Mouse (Mus musculus): Measurements from ENCODE around the gene Ccdc91. TPM values are rescaled to one million over a fixed set of nuclear protein-coding genes. Genes with fewer than 3 reads are reported as not detected.
A peak's percentile ranks its signal among the peaks of the same experiment; 100 is the strongest.

The Ccdc91 gene
- total RNA-seq (2014; rRNA removed) (32.4 and 40.6 TPM in 2 replicates), polyA plus RNA-seq (2015; fragmentation: Nextera tagmentation; extraction: Ambion mirVana) (38.3 and 39.3 TPM in 2 replicates)

DNA sequence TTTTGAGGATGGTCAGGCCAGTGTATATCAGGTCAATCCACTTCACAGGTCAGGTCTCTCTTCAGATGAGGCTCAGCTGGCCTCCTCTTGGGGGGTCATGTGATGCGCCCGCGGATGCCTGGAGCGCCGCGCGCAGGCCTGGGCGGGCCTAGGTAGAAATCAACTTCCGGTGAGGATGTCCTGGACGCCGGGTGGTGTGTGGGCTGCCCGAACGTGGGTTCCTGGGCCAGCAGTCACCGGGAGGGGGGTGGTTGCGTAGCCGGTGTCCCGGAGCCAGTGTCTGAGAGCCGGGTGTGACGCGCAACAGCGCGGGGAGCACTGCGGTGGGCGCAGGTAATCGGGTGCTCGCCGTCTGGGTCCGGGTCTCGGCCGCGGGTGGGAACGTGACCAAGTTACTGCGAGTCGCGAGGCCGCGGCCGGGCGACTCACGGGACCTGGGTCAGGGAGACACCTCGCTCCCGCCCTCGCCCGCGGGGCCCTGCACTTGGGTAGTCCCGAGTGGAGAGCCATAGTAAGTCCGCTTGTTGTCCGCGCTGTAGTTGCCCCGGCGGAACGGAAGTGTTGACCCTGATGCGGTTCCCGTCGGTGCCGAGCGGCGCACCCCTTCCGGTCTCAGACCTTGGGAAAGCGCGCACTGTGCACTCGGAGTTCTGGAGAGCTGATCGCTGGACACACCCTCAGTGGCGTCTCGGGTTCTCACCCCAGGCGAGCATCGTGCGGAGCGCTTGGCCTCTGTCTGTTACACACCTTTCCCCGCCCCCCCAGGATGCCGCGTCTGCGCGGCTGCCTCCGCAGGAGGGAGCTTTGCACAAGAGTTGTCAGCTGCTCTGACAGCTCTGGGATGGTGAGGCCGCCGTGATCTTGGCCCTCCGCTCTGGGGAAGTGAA, at the start of gene Ccdc91:
Gene Ccdc91 (plus strand): TSS at position 102 of the 887 bp plus-strand sequence.
- peak; percentile 23; the same call in 1 of the 2 replicates for TF ChIP-seq CTCF (IDR thresholded peaks at IDR 0.05; ENCODE audit: low read depth)
- no peaks in the 10 kb centered on the region for H3K4me1 ChIP-seq (ENCODE audit: insufficient read depth, low read length)
- WGBS: under 1% methylated on average over 78 of the region's 78 CpGs

GRCm38 (mm10) chr6:147426927-147427487, 48.6 kb upstream of the Ccdc91 start:
- TF ChIP-seq CTCF (IDR thresholded peaks at IDR 0.05; ENCODE audit: low read depth): no peak
- Histone ChIP-seq H3K27ac (no peak overlapping the region), H3K9me3 (ENCODE audit: low read length) (no peaks in the 10 kb centered on the region), H3K27me3 (ENCODE audit: insufficient read depth, low read length) (no peaks in the 10 kb centered on the region), H3K36me3 (ENCODE audit: insufficient read depth, low read length) (no peaks in the 10 kb centered on the region), H3K9ac (replicated peaks; ENCODE audit: low read length) (no peak overlapping the region), H3K4me3 (ENCODE audit: low read length) (no peak overlapping the region), H3K4me1 (ENCODE audit: insufficient read depth, low read length) (no peaks in the 10 kb centered on the region), H3K4me2 (ENCODE audit: low read depth, low read length) (no peak overlapping the region)
- ATAC-seq: no peak
- no peak for DNase-seq (ENCODE audit: low spot score)
- 93% methylated on average over 11 of the region's 11 CpGs for WGBS

More for the DNA sequence above, at the start of gene Ccdc91:
- H3K9me3 ChIP-seq (ENCODE audit: low read length): no peaks in the 10 kb centered on the region
- H3K36me3 ChIP-seq (ENCODE audit: insufficient read depth, low read length): no peaks in the 10 kb centered on the region
- H3K4me2 ChIP-seq (ENCODE audit: low read depth, low read length): peak within 1 kb of the TSS; percentile 78
- DNase-seq (ENCODE audit: low spot score): peak; percentile 94
- H3K27me3 ChIP-seq (ENCODE audit: insufficient read depth, low read length): no peaks in the 10 kb centered on the region
- H3K27ac ChIP-seq: peak within 1 kb of the TSS; percentile 88
- peak within 1 kb of the TSS; percentile 75 for H3K9ac ChIP-seq (replicated peaks; ENCODE audit: low read length)
- peak within 1 kb of the TSS; percentile 72 for H3K4me3 ChIP-seq (ENCODE audit: low read length)
- ATAC-seq: peak; percentile 97

GRCm38 (mm10) chr6:147455775-147456174, 19.9 kb upstream of the Ccdc91 start:
- Histone ChIP-seq H3K36me3 (ENCODE audit: insufficient read depth, low read length) (no peaks in the 10 kb centered on the region), H3K27ac (no peak overlapping the region), H3K4me1 (ENCODE audit: insufficient read depth, low read length) (no peaks in the 10 kb centered on the region), H3K27me3 (ENCODE audit: insufficient read depth, low read length) (no peaks in the 10 kb centered on the region), H3K9me3 (ENCODE audit: low read length) (0 out of 2 replicates have a peak, but pooled peaks cover 4% of the 10 kb centered on the region), H3K9ac (replicated peaks; ENCODE audit: low read length) (no peak overlapping the region), H3K4me3 (ENCODE audit: low read length) (no peak overlapping the region), H3K4me2 (ENCODE audit: low read depth, low read length) (no peak overlapping the region)
- ATAC-seq: no peak
- WGBS: 87% methylated on average over 5 of the region's 5 CpGs
- no peak for TF ChIP-seq CTCF (IDR thresholded peaks at IDR 0.05; ENCODE audit: low read depth)
- DNase-seq (ENCODE audit: low spot score): no peak

DNA sequence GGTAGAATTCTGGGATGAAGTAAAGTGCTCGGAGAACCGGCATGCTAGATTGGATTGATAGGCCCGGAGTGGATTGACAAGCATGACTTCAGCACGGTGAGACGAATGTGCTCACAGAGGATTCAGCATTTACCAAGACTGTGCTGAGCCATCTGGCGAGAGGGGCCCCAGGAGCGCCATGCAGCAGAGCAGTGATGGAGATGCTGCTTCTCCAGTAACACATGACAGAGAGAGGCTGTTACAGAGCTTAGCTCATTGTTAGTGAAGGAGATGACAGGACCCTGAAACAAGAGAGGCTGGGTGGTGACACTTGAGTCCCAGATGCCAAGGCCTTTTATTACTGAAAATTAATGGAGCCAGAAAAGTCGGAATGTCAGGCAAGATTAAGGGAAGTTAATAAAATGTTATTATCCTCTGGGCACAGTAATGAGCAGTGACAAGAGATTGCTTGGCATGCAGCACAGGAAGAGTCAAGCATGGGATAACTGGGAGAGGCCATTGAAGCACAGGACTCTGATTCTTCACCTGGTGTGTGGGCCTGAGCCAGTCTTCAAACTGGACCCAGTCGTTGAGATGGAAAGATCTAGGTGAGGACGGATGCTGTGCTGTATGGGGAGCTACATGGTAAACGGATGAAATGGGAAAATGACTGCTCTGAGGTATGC, 16.9 kb upstream of the Ccdc91 start:
- Histone ChIP-seq H3K4me3 (ENCODE audit: low read length) (no peak overlapping the region), H3K27me3 (ENCODE audit: insufficient read depth, low read length) (no peaks in the 10 kb centered on the region), H3K36me3 (ENCODE audit: insufficient read depth, low read length) (no peaks in the 10 kb centered on the region), H3K4me1 (ENCODE audit: insufficient read depth, low read length) (no peaks in the 10 kb centered on the region), H3K4me2 (ENCODE audit: low read depth, low read length) (no peak overlapping the region), H3K27ac (no peak overlapping the region), H3K9me3 (ENCODE audit: low read length) (no peaks in the 10 kb centered on the region), H3K9ac (replicated peaks; ENCODE audit: low read length) (no peak overlapping the region)
- no peak for TF ChIP-seq CTCF (IDR thresholded peaks at IDR 0.05; ENCODE audit: low read depth)
- 79% methylated on average over 11 of the region's 11 CpGs for WGBS
- DNase-seq (ENCODE audit: low spot score) (no peak), ATAC-seq (no peak)

DNA sequence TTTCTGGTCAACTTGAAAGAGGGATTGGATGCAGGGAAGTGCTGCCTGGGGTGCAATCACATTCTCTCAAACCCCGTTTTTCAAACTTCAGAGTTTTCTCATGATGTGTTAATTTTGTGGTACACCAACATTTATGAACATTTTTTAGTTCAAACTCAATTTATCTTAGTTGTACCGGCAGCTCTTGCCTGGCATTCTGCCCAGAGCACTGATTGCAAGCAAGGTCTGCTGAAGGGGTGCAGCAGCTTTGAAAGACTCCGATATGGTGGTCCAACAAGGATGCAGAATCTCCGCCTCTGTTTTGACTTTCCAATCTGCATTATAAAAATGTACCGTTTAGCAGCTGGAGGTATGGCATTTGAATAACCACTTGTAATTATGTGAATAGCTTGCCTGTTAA, 5.6 kb upstream of the Ccdc91 start:
- DNase-seq (ENCODE audit: low spot score): peak; percentile 2
- Histone ChIP-seq H3K4me1 (ENCODE audit: insufficient read depth, low read length) (no peaks in the 10 kb centered on the region), H3K4me2 (ENCODE audit: low read depth, low read length) (no peak overlapping the region), H3K27ac (no peak overlapping the region), H3K9ac (replicated peaks; ENCODE audit: low read length) (no peak overlapping the region), H3K9me3 (ENCODE audit: low read length) (no peaks in the 10 kb centered on the region), H3K4me3 (ENCODE audit: low read length) (no peak overlapping the region), H3K27me3 (ENCODE audit: insufficient read depth, low read length) (no peaks in the 10 kb centered on the region), H3K36me3 (ENCODE audit: insufficient read depth, low read length) (no peaks in the 10 kb centered on the region)
- 64% methylated on average over 5 of the region's 5 CpGs for WGBS
- no peak for TF ChIP-seq CTCF (IDR thresholded peaks at IDR 0.05; ENCODE audit: low read depth)
- no peak for ATAC-seq

DNA sequence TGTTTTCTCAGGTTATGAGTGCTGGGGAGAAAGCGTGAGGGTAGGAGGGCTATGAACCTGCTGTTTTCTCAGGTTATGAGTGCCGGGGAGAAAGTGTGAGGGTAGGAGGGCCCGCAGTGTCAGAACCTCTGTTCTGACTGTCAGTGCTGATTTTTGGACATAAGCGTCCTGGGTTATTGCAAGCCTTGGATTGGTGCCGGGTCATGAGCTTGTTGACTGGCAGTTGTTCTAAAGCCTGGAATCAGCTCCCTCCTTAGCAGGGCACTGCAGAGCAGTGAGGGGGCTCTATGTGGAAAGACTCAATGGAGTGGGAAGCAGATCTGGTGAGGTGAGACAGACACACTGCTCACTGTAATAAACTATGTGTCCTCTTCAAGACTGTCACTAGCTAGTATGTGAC, 5.5 kb downstream of the Ccdc91 start:
- Histone ChIP-seq H3K4me3 (ENCODE audit: low read length) (no peak overlapping the region), H3K4me2 (ENCODE audit: low read depth, low read length) (no peak overlapping the region), H3K4me1 (ENCODE audit: insufficient read depth, low read length) (no peaks in the 10 kb centered on the region), H3K36me3 (ENCODE audit: insufficient read depth, low read length) (no peaks in the 10 kb centered on the region), H3K27ac (no peak overlapping the region), H3K9ac (replicated peaks; ENCODE audit: low read length) (no peak overlapping the region), H3K27me3 (ENCODE audit: insufficient read depth, low read length) (no peaks in the 10 kb centered on the region), H3K9me3 (ENCODE audit: low read length) (no peaks in the 10 kb centered on the region)
- no peak for TF ChIP-seq CTCF (IDR thresholded peaks at IDR 0.05; ENCODE audit: low read depth)
- DNase-seq (ENCODE audit: low spot score) (no peak), ATAC-seq (no peak)
- WGBS: 88% methylated on average over 5 of the region's 5 CpGs
